Mouse (Mus musculus) lung, postnatal 4 days (tissue): Measurements from ENCODE around the gene Ftl1.
"Not testable (repeated sequence)": the region's sequence is repeated elsewhere in the genome, so short reads cannot be mapped to it uniquely, and the experiment has no call there.

Experiments
- DNase-seq, 2 experiments: peaks; one replicate each; pipeline ENCODE4 v3.0.0; 2021

Ftl1 gene

DNA sequence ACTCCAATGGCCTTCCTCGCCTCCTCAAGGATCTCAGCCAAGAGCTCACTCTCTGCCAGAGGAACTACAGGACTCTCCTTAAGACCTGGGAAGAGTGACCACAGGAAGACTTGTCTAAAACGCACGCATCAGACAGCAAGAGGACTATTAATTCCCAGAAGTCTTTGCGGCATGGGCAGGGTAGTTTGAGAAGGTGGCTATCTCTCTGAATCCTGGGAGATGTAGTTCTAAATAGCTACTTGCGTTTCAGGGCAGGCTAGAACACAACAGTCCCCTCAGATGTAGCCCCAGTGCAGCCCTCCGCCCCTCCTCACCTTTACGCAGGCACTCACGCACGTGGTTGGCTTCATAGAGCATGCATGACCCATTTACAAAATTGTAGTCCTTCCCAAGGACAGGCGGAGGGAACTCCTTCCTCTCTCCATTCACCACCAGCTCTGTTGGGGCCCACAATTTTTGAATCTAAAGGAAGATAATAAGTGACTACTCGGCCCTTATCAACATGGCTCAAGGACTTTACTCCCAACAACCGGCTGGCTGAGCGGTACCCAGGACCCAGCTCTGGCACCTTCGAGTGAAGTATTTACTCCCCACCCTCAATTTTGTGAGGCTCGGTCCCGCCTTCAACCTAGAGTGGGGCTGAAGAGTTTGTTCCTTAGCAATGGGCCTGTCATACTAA lies 15.7 kb upstream of the Ftl1 start:
- no peak for DNase-seq

DNA sequence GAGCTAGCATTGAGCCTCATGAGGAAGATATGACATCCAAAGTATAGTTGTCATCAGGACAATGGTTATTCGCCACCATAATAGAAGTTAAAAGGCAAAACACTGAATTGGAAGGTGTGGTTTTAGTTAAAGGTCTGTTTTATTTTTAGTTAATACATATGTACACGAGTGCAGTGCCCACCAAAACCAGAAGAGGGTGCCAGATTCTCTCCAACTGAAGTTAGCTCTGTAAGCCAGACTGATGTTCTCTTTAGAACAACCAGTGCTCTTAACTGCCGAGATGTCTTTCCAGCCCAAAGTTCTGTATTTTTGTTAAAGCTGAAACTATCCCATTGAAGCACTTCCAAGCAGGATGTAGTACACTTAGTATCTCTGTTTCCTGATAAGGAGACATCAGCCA lies 11.2 kb upstream of the Ftl1 start:
- peak in 1 of 2 experiments; percentile 76 for DNase-seq

DNA sequence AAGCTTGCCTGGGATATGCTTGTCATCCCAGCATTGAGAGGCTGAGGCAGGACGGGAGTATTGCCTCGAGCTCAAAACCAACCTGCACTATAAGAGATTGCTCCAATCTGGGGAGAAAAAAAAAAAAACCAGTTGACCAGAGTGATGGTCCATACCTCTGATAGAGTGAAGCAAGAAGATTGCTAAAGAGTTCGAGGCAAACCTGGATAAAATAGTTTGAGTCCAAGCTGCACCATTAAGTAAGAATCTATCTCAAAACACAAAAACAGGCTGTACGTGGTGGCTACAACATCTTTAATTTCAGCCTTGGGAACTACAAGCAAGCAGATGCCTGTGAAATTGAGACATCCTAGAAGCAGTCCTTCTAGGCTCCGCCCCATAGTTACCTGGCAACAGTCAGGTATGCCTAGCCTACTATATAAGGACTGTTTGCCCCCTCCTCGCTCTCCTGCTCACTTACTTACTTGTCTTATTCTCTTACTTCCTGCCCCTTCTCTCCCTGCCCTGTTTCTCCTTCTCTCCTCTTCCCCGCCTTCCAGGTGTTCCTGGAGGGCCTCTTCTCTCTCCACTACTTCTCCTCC lies 7.5 kb upstream of the Ftl1 start:
- DNase-seq: peak; percentile 54 to 59

DNA sequence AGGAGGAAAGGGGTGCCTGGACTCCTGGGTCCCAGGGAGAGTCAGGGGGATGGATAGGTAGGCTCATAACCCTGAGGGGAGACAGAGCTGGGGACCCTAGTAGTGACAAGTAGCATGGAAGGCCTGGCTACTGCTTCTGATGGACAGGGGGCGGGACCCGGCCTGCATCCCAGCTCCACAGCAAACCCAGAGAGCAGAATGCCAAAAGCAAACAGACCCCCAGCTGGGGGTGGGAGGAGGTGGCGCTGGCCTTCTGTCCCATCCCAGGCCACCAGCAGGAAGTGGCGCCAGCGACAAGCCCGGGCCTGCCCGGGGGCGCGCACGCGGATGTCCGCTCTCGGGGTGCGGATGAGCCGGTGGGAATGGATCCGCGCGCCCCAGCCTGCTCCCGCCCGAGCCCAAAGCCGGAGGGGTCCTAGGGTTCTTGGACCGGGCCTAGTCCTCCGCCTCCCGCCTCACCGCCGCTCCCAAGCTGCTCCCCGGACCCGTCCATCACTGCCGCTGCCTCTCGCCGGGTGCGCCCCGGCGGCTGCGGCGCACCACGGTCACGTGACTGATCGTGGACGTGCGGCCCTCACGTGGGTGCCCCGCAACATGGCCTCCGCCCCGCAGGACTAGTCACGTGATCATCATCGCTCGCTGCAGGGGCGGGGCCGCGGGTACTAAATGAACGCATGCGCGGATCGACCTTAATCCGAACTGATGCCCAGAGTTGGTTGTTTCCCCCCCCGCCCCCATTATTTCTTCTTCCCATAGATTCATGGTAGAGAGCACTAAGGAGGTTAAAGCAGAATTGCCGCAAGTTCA lies 6.8 kb upstream of the Ftl1 start, which contains the start of gene Bax:
Gene Bax (minus strand): TSS at position 616 of the 807 bp plus-strand sequence.
- peak; percentile 96 to 97 for DNase-seq

DNA sequence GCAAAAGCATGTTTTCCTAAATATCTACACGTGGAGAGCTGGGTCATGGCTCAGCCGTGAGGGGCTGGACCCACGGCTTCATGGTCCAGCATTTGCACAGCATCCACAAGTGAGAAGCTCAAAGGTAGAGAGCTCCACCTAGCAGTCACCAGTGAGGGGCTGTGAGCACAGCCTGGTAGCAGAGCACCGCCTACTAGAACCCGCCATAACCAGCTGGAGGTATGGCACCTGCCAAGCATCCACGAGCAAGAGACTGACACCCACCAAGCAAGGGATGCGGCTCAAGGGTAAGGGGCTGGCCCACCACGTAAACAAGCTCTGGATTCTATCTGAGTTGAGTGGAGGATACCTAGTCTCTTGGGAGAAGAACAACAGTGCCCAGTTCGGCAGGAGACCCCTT lies 5.9 kb upstream of the Ftl1 start:
- DNase-seq: no peak

DNA sequence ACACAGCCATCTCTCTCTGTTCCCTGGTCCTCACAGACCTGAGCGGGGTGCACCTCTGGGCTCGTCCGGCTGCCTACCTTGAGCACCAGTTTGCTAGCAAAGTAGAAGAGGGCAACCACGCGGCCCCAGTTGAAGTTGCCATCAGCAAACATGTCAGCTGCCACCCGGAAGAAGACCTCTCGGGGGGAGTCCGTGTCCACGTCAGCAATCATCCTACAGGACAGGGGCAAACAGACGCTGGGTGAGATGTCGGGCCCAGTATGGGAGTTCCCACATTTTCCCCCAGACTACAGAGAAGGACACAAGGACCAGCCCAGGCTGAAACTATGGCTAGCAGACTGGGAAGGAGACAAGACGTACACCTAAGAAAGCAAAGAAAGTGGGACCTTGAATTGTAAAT lies 5.4 kb upstream of the Ftl1 start:
- DNase-seq: no peak

DNA sequence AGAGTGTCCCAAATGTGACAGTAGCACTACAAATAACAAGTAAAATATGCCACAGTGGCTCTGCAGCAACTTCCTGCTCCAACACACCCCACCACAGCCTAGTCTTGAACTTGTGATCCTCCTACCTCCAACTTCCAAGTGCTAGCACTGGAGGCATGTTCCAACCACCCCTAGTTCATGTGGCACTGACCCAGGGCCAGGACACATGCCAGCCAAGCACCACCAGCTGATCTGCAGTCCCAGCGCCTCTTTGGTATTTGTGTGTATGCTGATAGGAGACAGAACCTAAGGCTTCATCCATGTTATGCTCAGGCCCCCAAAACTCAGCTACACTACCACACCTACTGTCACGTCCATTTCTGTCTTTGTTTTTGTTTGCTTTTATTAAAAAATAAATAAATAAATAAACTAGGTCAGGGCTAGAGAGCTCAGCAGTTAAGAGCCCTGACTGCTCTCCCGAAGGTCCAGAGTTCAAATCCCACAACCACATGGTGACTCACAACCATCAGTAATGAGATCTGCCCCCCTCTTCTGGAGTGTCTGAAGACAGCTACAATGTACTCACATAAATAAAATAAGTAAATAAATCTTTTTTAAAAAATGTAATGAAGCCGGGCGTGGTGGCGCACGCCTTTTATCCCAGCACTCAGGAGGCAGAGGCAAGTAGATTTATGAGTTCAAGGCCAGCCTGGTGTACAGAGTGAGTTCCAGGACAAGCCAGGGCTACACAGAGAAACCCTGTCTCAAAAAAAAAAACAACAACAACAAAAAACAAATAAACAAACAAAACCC lies 4.5 kb upstream of the Ftl1 start:
- no peak for DNase-seq

DNA sequence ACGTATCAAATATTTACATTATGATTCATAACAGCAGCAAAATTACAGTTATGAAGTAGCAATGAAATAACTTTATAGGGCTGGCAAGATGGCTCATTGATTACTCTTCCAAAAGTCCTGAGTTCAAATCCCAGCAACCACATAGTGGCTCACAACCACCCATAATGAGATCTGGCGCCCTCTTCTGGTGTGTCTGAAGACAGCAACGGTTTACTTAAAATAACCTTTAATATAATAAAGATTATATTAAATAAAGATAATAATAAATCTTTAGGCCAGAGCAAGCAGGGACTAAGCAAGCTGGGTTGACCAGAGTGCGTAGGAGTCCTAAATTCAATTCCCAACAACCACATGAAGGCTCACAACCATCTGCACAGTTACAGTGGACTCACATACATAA lies 3.2 kb upstream of the Ftl1 start:
- DNase-seq: not testable (repeated sequence)

DNA sequence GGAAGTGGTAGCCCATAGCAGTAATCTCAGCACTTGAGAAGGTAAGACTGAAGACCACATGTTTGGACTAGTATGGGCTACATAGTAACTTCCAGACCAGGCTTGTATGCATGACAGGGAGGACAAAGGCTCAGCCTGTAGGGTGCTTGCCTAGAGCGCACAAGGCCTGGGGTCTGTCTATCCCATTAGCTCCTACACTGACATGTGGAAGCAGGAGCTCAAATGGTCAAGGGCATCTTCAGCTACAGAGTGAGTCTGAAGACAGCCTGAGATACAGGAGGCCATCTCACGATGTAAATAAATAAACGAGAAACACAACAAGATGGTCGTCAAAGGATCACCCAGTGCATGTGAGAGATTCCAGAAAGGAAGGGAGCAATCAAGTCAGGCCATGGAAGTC lies 2.6 kb upstream of the Ftl1 start:
- DNase-seq: no peak

DNA sequence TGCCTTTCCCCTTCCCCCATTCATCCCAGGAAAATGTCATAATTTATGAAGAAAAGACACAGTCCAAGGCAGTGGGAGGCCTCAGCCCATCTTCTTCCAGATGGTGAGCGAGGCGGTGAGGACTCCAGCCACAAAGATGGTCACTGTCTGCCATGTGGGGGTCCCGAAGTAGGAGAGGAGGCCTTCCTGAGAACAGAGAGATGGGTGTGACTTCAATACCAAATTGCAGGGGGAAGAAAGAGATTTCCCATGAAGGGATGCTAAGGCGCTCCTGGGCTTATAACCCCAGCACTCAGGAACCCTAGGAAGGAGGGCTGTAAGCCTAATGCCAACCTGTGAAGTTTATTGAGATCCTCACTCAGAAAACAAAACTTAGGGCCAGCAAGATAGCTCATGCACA lies 2.1 kb upstream of the Ftl1 start:
- DNase-seq: no peak

DNA sequence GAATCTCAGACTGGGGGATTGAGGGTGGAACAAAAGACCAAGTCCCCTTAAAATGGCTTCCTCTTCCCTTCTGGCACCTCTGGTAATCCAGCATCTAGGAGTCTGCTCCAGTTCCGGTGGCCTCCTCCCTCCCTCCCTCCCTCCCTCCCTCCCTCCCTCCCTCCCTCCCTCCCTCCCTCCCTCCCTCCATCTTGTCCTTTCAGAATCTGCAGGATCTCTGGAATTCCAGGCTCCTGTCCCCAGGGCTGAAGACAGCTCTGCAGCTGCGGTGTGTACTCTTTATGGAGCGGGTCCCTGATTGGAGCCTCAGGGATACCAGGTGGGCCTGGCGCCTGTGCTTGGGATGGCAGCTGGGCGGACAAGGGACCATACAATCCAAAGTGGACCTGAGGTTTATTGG lies 1.6 kb upstream of the Ftl1 start:
- DNase-seq: no peak

DNA sequence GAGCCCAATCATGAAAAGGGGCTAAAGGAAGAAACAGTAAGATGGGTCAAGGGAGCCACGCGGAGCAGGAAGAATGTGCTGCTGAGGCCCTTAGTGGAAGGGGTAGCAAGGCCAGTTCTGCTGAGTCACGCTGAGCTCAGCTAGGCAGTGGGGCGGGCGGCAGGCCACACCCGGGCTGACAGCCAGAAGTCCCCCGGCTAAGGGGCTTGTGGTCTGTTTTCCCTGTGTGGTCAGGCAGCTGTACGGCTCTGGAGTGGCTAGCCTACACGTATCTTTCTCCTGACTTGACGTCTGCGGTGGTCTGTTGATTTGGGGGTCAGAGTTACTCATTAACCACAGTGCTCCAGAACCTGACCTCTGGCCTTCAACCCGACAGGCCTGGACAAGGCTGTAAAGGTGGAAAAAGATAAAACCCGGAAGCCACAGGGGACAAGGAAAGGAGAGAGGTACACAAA lies 1.2 kb upstream of the Ftl1 start:
- DNase-seq: peak; percentile 75 to 83

DNA sequence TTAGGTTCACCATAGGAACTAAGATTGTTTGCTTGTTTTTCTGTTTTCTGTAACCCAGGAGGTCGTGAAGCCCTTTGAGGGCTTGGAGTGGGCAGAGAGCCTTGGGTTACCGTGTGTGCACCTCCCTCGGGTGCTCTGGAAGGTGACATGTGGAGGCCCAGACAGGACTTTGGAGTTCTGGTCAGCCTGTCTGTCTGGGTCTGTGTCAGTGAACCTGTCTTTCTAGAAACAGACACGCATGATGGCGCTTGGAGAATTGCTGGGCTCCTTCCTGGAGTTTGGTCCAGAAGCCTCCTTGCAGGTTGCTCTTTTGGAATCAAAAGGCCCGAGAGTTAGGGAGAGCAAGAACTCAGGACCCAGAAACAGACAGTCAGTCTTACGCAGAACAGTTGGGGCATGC lies 693 bp upstream of the Ftl1 start:
- no peak for DNase-seq

DNA sequence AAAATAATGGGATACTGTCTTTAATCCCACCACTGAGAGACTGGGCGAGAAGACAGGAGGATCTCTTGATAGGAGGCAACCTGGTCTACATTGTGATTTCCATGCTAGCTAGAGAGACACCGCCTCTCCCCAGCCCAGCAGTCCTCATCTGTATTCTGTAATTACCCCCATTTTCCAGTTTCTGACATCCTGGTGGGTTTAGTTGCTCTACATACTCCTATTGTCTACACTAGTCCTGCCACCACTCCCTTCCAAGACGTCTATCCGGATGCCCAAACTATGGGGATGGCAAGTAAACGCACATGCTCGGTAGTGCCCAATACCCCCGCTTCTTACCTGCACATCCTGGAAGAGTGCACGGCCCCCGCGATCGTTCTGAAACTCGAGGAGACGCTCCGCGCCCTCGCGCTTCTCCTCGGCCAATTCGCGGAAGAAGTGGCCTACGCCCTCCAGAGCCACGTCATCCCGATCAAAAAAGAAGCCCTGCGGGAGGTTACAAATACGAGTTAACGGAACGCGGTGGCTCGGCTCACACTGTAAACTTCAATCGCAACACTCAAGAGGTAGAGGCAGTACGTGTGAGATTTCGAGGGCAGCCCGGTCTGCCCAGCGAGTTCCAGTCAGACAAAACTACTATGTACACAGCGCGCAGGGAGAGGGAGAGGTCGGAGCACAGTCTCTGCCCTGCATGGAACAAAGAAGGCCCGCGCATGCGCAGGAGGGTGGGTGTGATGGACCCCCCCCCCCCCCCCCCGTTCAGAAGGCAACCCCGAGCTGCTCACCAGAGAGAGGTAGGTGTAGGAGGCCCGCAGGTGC lies 728 bp downstream of the Ftl1 start:
- DNase-seq: peak; percentile 86 to 87

DNA sequence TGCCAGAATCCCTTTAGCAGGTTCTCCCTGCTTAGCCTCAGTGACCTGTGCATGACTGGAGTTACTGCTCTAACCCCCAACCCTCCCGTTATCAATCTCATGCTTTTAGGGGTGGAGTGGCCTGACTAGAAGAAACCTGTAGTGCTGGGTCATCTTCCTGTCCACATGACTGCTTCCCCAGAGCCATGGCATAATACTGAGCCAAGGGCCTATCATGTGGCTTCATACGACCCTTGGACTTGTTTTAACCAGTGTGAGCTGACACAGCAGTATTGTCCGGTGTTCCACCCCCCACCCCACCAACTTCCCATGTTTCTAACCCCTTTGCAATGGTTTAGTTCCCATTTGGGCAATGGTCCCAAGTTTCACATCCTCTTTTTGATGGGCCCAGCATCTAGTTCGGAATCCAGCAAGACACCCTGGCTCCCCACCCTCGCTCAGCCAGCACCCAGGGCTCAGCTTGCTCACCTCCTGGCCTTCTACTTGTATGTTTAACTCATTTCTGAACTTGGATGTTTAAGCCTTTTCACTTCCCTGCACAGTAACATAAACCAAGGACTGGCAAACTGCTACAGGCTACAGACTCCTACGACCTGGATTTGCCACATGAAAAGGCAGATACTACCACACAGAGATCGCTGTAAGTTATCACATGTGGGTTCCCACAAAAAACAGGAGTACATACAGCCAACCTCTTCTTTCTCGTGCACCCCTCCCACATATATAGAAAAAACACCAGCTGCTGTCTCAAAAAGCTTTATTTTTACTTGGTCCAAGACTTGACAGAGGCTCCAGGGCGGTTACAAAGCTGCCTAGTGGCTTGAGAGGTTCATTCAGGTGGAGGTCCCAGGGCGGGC lies 2.3 kb downstream of the Ftl1 start:
- DNase-seq: peak; percentile 37 to 52

DNA sequence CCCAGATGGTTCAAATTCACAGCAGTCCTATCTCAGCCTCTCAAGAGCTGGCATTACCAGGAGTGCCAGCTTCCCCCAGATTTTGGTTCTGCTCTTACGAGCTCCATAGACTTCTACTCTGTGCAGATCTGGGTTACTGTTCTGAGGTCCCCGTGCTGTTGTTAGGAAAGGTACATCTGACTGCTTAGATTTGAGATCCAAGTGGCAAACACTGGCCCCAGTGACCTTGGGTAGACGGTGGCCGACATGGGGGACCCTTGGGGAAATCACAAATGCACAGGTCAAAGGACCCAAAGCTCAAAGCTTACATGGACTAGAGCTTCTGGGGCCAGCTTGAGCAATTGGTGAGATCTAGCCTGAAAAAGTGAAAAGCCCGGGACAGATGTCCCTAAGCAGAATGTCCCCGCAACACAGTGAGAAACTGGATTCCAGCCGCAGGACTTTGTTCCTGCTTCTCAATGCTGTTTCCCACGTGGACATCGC lies 2.9 kb downstream of the Ftl1 start:
- DNase-seq: no peak

DNA sequence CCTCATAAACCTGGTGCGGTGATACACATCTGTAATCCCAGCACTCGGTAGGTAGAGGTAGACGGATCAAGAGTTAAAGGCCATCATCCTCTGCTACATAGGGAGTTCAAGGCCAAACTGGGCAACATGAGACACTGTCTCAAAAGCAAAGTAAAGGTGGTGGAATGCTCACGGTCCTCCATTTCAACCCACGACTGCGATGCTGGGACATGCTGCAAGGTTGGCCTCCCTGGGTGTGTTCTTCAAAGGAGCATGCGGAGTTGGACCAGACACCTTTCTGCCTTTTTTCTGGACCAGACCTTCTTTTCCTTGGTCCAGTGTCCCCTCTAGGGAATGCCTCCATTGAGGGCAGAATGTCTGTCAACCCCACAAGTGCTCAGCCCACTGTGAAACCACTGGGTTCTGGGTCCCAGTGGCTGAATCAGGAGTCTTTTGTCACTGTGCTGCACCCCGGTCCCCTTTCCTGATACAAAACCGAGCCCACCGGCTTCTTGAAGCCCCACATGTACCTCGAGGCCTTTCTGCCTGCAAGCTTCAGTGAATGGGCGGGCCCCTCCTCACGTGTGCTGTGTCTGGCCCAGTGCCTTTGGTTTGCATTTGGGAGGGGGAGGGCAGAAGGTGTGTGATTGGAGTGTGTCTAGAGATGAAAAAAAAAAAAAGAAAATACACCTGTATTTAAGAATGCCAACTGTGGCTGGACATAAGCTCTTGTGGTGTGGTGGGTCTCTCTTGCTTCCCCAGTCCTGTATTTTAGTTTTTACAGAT lies 3.6 kb downstream of the Ftl1 start:
- DNase-seq: no peak

DNA sequence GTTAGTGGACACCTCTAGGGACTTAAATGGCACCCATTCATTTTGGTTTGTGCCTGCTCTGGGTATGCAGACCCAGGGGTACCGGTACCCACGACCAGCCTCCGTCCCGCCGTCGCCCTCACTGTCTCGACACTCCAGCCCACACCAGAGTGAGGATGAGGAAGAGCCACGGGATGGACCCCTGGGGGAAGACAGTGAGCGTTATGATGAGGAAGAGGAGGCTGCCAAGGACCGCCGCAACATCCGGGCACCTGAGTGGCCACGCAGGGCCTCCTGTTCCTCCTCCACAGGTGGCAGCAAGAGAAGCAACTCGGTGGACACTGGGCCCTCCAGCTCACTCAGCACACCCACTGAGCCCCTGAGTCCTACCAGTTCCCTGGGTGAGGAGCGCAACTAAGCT lies 4.7 kb downstream of the Ftl1 start:
- DNase-seq: no peak

DNA sequence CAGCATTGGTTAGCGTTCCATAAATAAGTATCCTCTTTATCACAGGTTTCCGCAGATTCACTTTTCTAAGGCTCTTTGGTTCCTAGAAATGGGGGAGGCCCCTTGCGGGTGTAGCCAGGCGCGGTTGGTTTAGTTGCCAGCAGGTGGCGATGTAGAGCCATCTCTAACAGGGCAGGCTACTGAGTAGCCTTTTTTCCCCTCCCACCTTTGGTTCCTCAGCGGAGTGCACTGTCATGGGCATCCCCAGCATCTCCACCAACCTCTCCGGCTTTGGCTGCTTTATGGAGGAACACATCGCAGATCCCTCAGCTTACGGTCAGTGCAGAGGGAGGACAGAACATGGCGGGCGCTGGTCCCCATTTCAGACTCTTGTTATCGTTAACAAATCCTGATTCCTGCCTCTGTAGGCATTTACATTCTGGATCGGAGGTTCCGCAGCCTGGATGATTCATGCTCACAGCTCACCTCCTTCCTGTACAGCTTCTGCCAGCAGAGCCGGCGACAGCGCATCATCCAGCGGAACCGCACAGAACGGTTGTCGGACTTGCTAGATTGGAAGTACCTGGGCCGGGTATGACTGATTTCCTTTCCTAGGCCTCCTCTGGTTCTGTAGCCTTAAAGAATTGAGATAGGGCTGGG lies 8.2 kb downstream of the Ftl1 start:
- peak; percentile 78 to 89 for DNase-seq

DNA sequence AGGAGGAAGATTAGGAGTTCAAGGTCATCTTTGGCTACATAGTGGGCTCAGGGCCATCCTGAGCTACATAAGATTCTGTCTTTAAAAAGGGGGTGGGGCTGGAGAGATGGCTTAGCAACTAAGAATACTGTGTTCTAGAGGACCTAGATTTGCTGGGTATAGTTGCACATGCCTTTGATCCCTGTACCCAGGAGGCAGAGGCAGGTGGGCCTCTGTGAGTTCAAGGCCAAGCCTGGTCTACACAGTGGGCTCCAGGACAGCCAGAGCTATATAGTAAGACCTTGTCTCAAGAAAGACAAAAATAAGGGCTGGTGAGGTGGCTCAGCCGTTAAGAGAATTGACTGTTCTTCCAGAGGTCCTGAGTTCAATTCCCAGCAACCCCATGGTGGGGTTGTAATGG lies 9.7 kb downstream of the Ftl1 start:
- no peak for DNase-seq
